Comparison of ENCODE assay signal across 31 mouse cellular contexts in genomic region chr3:138106887-138107286, GRCm38 (mm10). TPM values are rescaled to one million over a fixed set of nuclear protein-coding genes. Genes with fewer than 3 reads are reported as not detected.
A peak's percentile ranks its signal among the peaks of the same experiment; 100 is the strongest.
DNase-seq lines count a peak whose midpoint lies in the region; ATAC-seq and TF ChIP-seq lines count a peak whose summit lies in the region.
"Had no signal": no experiment of that assay in that cellular context is flagged by ENCODE, and none has a peak within 500 bp of the region (broad histone marks: within the 10 kb centered on the region; RNA-seq: fewer than 3 reads in every experiment).

No protein-coding gene starts in this region.

- peaks cover 73% of the 10 kb centered on the region for H3K36me3 ChIP-seq in liver, adult 2 months (ENCODE audit: control insufficient read depth, insufficient read depth, low read length)
- H3K36me3 ChIP-seq: embryonic facial prominence, embryonic 10.5 days; embryonic facial prominence, embryonic 13.5 days; forebrain, embryonic 10.5 days; heart, embryonic 12.5 days; heart, embryonic 15.5 days; hindbrain, embryonic 13.5 days had no signal

- no peak for TF ChIP-seq POLR2A in liver, adult 2 months (IDR thresholded peaks at IDR 0.05; ENCODE audit: extremely low read depth, insufficient read depth, low read length)

- no peaks in the 10 kb centered on the region; the same call in 1 of the 2 replicates for H3K79me2 ChIP-seq in liver, adult 2 months (ENCODE audit: control insufficient read depth, insufficient read depth, low read length)

- no peak overlapping the region for H3K27ac ChIP-seq in liver, adult 2 months (replicated peaks; ENCODE audit: insufficient read depth, low read depth, low read length)
- H3K27ac ChIP-seq: embryonic facial prominence, embryonic 10.5 days; embryonic facial prominence, embryonic 13.5 days; forebrain, embryonic 10.5 days; gastrocnemius, adult 2 months; heart, adult 2 months; heart, embryonic 15.5 days; hindbrain, embryonic 10.5 days; hindbrain, embryonic 13.5 days had no signal

- no peak overlapping the region for H3K4me3 ChIP-seq in liver, adult 2 months (ENCODE audit: insufficient read depth, low read depth, low read length)
- H3K4me3 ChIP-seq: embryonic facial prominence, embryonic 10.5 days; embryonic facial prominence, embryonic 13.5 days; erythroblast, embryonic 14.5 days; forebrain, embryonic 10.5 days; gastrocnemius, adult 2 months; heart, adult 2 months; heart, embryonic 12.5 days; heart, embryonic 15.5 days; hindbrain, embryonic 10.5 days; hindbrain, embryonic 13.5 days had no signal

- DNase-seq in liver, adult 2 months (ENCODE audit: extremely low read depth, low read depth, low spot score) = peak; percentile 81
- DNase-seq in liver = no peak
- peak; percentile 12 for DNase-seq in lung, postnatal 36 days
- no peak for DNase-seq in lung, postnatal 4 days
- DNase-seq in adrenal gland, postnatal 25 days = no peak
- DNase-seq: adrenal gland, adult 2 months; adrenal gland, postnatal 14 days; cerebellum, adult 11-12 months; cerebellum, adult 8-10 months; cerebellum, postnatal 10 days; cerebellum, postnatal 36 days; embryo, embryonic 11 days; forebrain, postnatal 0 days; gastrocnemius, adult 2 months; gastrocnemius, postnatal 14 days; heart, adult 2 months; heart, postnatal 10 days; heart, postnatal 36 days had no signal

- H3K9ac ChIP-seq in liver, adult 2 months (ENCODE audit: low read depth, low read length) = no peak overlapping the region
- H3K9ac ChIP-seq: embryonic facial prominence, embryonic 13.5 days; forebrain, postnatal 0 days; heart, embryonic 12.5 days; heart, embryonic 15.5 days; hindbrain, embryonic 13.5 days had no signal

- peak; percentile 27; the same call in 1 of the 2 replicates for ATAC-seq in granulocyte monocyte progenitor cell, adult 5-6 weeks (replicated peaks; ENCODE audit: poor library complexity, severe bottlenecking)
- ATAC-seq: CD4-positive, CD25-positive, alpha-beta regulatory T cell, adult 4 months; forebrain, embryonic 14.5 days; forebrain, postnatal 0 days; hindbrain, embryonic 16.5 days had no signal

- H3K4me1 ChIP-seq in liver, adult 2 months (ENCODE audit: control insufficient read depth, insufficient read depth, low read length) = no peaks in the 10 kb centered on the region
- H3K4me1 ChIP-seq: embryonic facial prominence, embryonic 10.5 days; forebrain, embryonic 10.5 days; heart, embryonic 12.5 days; hindbrain, embryonic 10.5 days; hindbrain, embryonic 13.5 days had no signal

- H3K27me3 ChIP-seq in liver, adult 2 months (ENCODE audit: control insufficient read depth, insufficient read depth, low read length) = no peaks in the 10 kb centered on the region
- H3K27me3 ChIP-seq: embryonic facial prominence, embryonic 13.5 days; heart, embryonic 12.5 days; heart, embryonic 15.5 days; hindbrain, embryonic 13.5 days had no signal

- no peak for TF ChIP-seq CTCF in liver, adult 2 months (IDR thresholded peaks at IDR 0.05; ENCODE audit: low read depth, low read length)

- WGBS in liver, adult 2 months = 61% methylated on average over 10 of the region's 10 CpGs

RNA-seq across cellular contexts. Expression of gene Trmt10a, which starts 36.4 kb away (rescaled TPM):
- 2.3 and 3.8 TPM in 2 replicates for total RNA-seq in liver, adult 2 months (2014; rRNA removed)
- 0.95 and 1.0 TPM in 2 replicates for polyA plus RNA-seq in liver, adult 2 months (2012; rRNA removed)
- total RNA-seq in granulocyte monocyte progenitor cell, adult 5-6 weeks (2014; fragmentation: Nextera tagmentation) = 3.9 and 9.1 TPM in 2 replicates
- 11.0 and 20.0 TPM in 2 replicates for total RNA-seq in granulocyte monocyte progenitor cell, adult 5-6 weeks (2017)
- 10.1 and 11.8 TPM in 2 replicates for total RNA-seq in adrenal gland, postnatal 25 days (2021)

RNA-seq across cellular contexts. Expression of gene Mttp, which starts 37.9 kb away (rescaled TPM):
- 183 and 204 TPM in 2 replicates for total RNA-seq in liver, adult 2 months (2014; rRNA removed)
- polyA plus RNA-seq in liver, adult 2 months (2012; rRNA removed) = 51.7 and 56.0 TPM in 2 replicates
- 2.2 and 2.5 TPM in 2 replicates for total RNA-seq in granulocyte monocyte progenitor cell, adult 5-6 weeks (2014; fragmentation: Nextera tagmentation)
- 2.3 and 4.7 TPM in 2 replicates for total RNA-seq in granulocyte monocyte progenitor cell, adult 5-6 weeks (2017)
- total RNA-seq in adrenal gland, postnatal 25 days (2021) = 13.7 and 14.4 TPM in 2 replicates

RNA-seq across cellular contexts. Expression of gene Gm5105, which starts 39.7 kb away (rescaled TPM):
- total RNA-seq in liver, adult 2 months (2014; rRNA removed) = not detected in 2 replicates
- polyA plus RNA-seq in liver, adult 2 months (2012; rRNA removed) = not detected in 2 replicates
- not detected in 2 replicates for total RNA-seq in granulocyte monocyte progenitor cell, adult 5-6 weeks (2014; fragmentation: Nextera tagmentation)
- not detected in 2 replicates for total RNA-seq in granulocyte monocyte progenitor cell, adult 5-6 weeks (2017)
- total RNA-seq in adrenal gland, postnatal 25 days (2021) = not detected in 2 replicates
- total RNA-seq: adrenal gland, adult 2 months; adrenal gland, postnatal 14 days; MEL had no signal
- polyA plus RNA-seq: adrenal gland, adult 2 months; CD4-positive, CD25-positive, alpha-beta regulatory T cell, adult 4 months; embryonic facial prominence, embryonic 10.5 days; embryonic facial prominence, embryonic 13.5 days; erythroblast, embryonic 14.5 days; forebrain, embryonic 10.5 days; forebrain, embryonic 14.5 days; hindbrain, embryonic 10.5 days had no signal

RNA-seq across cellular contexts. Expression of gene 1110002E22Rik, which starts 42.0 kb away (rescaled TPM):
- under 0.01 TPM in 1 of 2 replicates, not detected in the other for total RNA-seq in liver, adult 2 months (2014; rRNA removed)
- not detected in 2 replicates for polyA plus RNA-seq in liver, adult 2 months (2012; rRNA removed)
- total RNA-seq in granulocyte monocyte progenitor cell, adult 5-6 weeks (2014; fragmentation: Nextera tagmentation) = not detected in 2 replicates
- not detected in 2 replicates for total RNA-seq in granulocyte monocyte progenitor cell, adult 5-6 weeks (2017)
- 0.09 and 0.10 TPM in 2 replicates for total RNA-seq in adrenal gland, postnatal 25 days (2021)
- polyA plus RNA-seq: CD4-positive, CD25-positive, alpha-beta regulatory T cell, adult 4 months; erythroblast, embryonic 14.5 days had no signal

Comparison
In these comparisons a context has a peak if more than half of its experiments do, and no peak if none do; other contexts are left out.
1. DNase-seq: peak in liver, adult 2 months (single experiment) and lung, postnatal 36 days (single experiment); none in liver (single experiment), lung, postnatal 4 days (0 of 2) and adrenal gland, postnatal 25 days (single experiment).
2. RNA of gene Mttp, which starts 37.9 kb away (total RNA-seq): 183 to 204 TPM in liver, adult 2 months; 13.7 to 14.4 TPM in adrenal gland, postnatal 25 days and 2.2 to 4.7 TPM in granulocyte monocyte progenitor cell, adult 5-6 weeks; every median in the first group is over 10 times any median in the second.